Comparison of ENCODE assay signal across 8 mouse cellular contexts in genomic region chr7:27284865-27285697, GRCm38 (mm10). TPM values are rescaled to one million over a fixed set of nuclear protein-coding genes. Genes with fewer than 3 reads are reported as not detected.
A peak's percentile ranks its signal among the peaks of the same experiment; 100 is the strongest.
DNase-seq lines count a peak whose midpoint lies in the region; ATAC-seq and TF ChIP-seq lines count a peak whose summit lies in the region.

No protein-coding gene starts in this region.

- peak; percentile 27 to 72 for DNase-seq in spleen, postnatal 4 days (ENCODE audit: low spot score in 2 of 2)
- no peak for DNase-seq in spleen, postnatal 36 days (ENCODE audit: low spot score in 2 of 2)
- DNase-seq in embryonic facial prominence, embryonic 14.5 days (ENCODE audit: low spot score) = peak; percentile 51
- DNase-seq in kidney, postnatal 0 days (ENCODE audit: low spot score) = peak; percentile 50
- DNase-seq in lung, postnatal 4 days = peak; percentile 50 to 60
- no peak for DNase-seq in frontal cortex, postnatal 36 days (ENCODE audit: low spot score in 2 of 2)

- 3% methylated on average over 28 of the region's 28 CpGs for WGBS in embryonic facial prominence, embryonic 14.5 days
- under 1% methylated on average over 28 of the region's 28 CpGs for WGBS in heart, embryonic 12.5 days
- 1% methylated on average over 28 of the region's 28 CpGs for WGBS in kidney, postnatal 0 days
- WGBS in small intestine, adult 2 months = 7% methylated on average over 28 of the region's 28 CpGs

- H3K27ac ChIP-seq in embryonic facial prominence, embryonic 14.5 days (replicated peaks; ENCODE audit: low read depth, low read length) = no peak overlapping the region
- no peak overlapping the region for H3K27ac ChIP-seq in heart, embryonic 12.5 days (ENCODE audit: poor library complexity, severe bottlenecking)
- no peak overlapping the region for H3K27ac ChIP-seq in kidney, postnatal 0 days
- no peak overlapping the region for H3K27ac ChIP-seq in small intestine, adult 2 months (ENCODE audit: insufficient read depth, low read depth, low read length)

- peak overlapping the region; percentile 39 for H3K4me2 ChIP-seq in embryonic facial prominence, embryonic 14.5 days (ENCODE audit: low read depth, low read length)
- H3K4me2 ChIP-seq in heart, embryonic 12.5 days = peak overlapping the region; percentile 17
- peak overlapping the region; percentile 25 for H3K4me2 ChIP-seq in kidney, postnatal 0 days (ENCODE audit: low read length)

- H3K9me3 ChIP-seq in embryonic facial prominence, embryonic 14.5 days (ENCODE audit: control insufficient read depth, low read length) = no peaks in the 10 kb centered on the region
- no peaks in the 10 kb centered on the region for H3K9me3 ChIP-seq in heart, embryonic 12.5 days (replicated peaks)
- H3K9me3 ChIP-seq in kidney, postnatal 0 days (replicated peaks; ENCODE audit: low read length) = no peaks in the 10 kb centered on the region

- peaks cover 27% of the 10 kb centered on the region for H3K36me3 ChIP-seq in embryonic facial prominence, embryonic 14.5 days (ENCODE audit: control insufficient read depth, insufficient read depth, low read length)
- peaks cover 13% of the 10 kb centered on the region for H3K36me3 ChIP-seq in heart, embryonic 12.5 days
- H3K36me3 ChIP-seq in kidney, postnatal 0 days (ENCODE audit: insufficient read depth, low read length) = 0 out of 2 replicates have a peak, but pooled peaks cover 4% of the 10 kb centered on the region
- H3K36me3 ChIP-seq in small intestine, adult 2 months (ENCODE audit: control insufficient read depth, insufficient read depth, low read length) = no peaks in the 10 kb centered on the region

- TF ChIP-seq POLR2A in small intestine, adult 2 months (IDR thresholded peaks at IDR 0.05; ENCODE audit: low read depth, low read length) = no peak

- H3K9ac ChIP-seq in embryonic facial prominence, embryonic 14.5 days (ENCODE audit: low read depth, low read length) = peak overlapping the region; percentile 38; the same call in 1 of the 2 replicates
- H3K9ac ChIP-seq in heart, embryonic 12.5 days = no peak overlapping the region
- peak overlapping the region; percentile 14; the same call in 1 of the 2 replicates for H3K9ac ChIP-seq in kidney, postnatal 0 days (ENCODE audit: low read depth, low read length)

- TF ChIP-seq CTCF in kidney, postnatal 0 days (IDR thresholded peaks at IDR 0.05; ENCODE audit: low read depth) = peak; percentile 59
- TF ChIP-seq CTCF in small intestine, adult 2 months (IDR thresholded peaks at IDR 0.05; ENCODE audit: extremely low read depth, insufficient read length, insufficient replicate concordance, low read depth, low read length) = peak; percentile 39; the same call in 1 of the 2 replicates

- H3K4me1 ChIP-seq in embryonic facial prominence, embryonic 14.5 days (ENCODE audit: control insufficient read depth, insufficient read depth, low read length) = peaks cover 2% of the 10 kb centered on the region; the same call in 1 of the 2 replicates
- 0 out of 2 replicates have a peak, but pooled peaks cover 8% of the 10 kb centered on the region for H3K4me1 ChIP-seq in heart, embryonic 12.5 days (replicated peaks)
- peaks cover 9% of the 10 kb centered on the region; the same call in 1 of the 2 replicates for H3K4me1 ChIP-seq in kidney, postnatal 0 days (replicated peaks; ENCODE audit: insufficient read depth, low read length)
- peaks cover 4% of the 10 kb centered on the region for H3K4me1 ChIP-seq in small intestine, adult 2 months (ENCODE audit: control insufficient read depth, insufficient read depth, insufficient read length, low read length)

- H3K4me3 ChIP-seq in embryonic facial prominence, embryonic 14.5 days (ENCODE audit: low read depth, low read length) = peak overlapping the region; percentile 13; the same call in 1 of the 2 replicates
- no peak overlapping the region for H3K4me3 ChIP-seq in heart, embryonic 12.5 days
- H3K4me3 ChIP-seq in kidney, postnatal 0 days (replicated peaks; ENCODE audit: low read depth, low read length) = no peak overlapping the region
- no peak overlapping the region for H3K4me3 ChIP-seq in small intestine, adult 2 months (ENCODE audit: low read depth, low read length)

- peak; percentile 48 for ATAC-seq in embryonic facial prominence, embryonic 14.5 days (ENCODE audit: low read depth)
- peak; percentile 56 for ATAC-seq in heart, embryonic 12.5 days (ENCODE audit: insufficient number of reproducible peaks, low FRiP score)
- peak; percentile 53; the same call in 1 of the 2 replicates for ATAC-seq in kidney, postnatal 0 days (replicated peaks; ENCODE audit: low FRiP score, low read depth)

- no peaks in the 10 kb centered on the region for H3K27me3 ChIP-seq in embryonic facial prominence, embryonic 14.5 days (replicated peaks; ENCODE audit: control insufficient read depth, insufficient read depth, low read length)
- H3K27me3 ChIP-seq in heart, embryonic 12.5 days (replicated peaks) = peaks cover 18% of the 10 kb centered on the region
- no peaks in the 10 kb centered on the region for H3K27me3 ChIP-seq in kidney, postnatal 0 days (ENCODE audit: insufficient read depth, low read length)
- no peaks in the 10 kb centered on the region for H3K27me3 ChIP-seq in small intestine, adult 2 months (ENCODE audit: control insufficient read depth, insufficient read depth, low read length)

RNA-seq across cellular contexts. Expression of gene Numbl, which starts 26.8 kb away (rescaled TPM):
- 25.1 and 28.4 TPM in 2 replicates for polyA plus RNA-seq in embryonic facial prominence, embryonic 14.5 days (2014; fragmentation: Nextera tagmentation; extraction: Ambion mirVana)
- 11.1 and 11.6 TPM in 2 replicates for polyA plus RNA-seq in heart, embryonic 12.5 days (2016; fragmentation: Nextera tagmentation; extraction: Ambion mirVana)
- 12.6 and 13.0 TPM in 2 replicates for polyA plus RNA-seq in kidney, postnatal 0 days (2015; fragmentation: Nextera tagmentation; extraction: Ambion mirVana)
- 8.3 and 9.0 TPM in 2 replicates for polyA plus RNA-seq in small intestine, adult 2 months (2012; rRNA removed)

RNA-seq across cellular contexts. Expression of gene Coq8b, which starts 52.3 kb away (rescaled TPM):
- 16.8 and 18.2 TPM in 2 replicates for polyA plus RNA-seq in embryonic facial prominence, embryonic 14.5 days (2014; fragmentation: Nextera tagmentation; extraction: Ambion mirVana)
- 11.4 and 11.5 TPM in 2 replicates for polyA plus RNA-seq in heart, embryonic 12.5 days (2016; fragmentation: Nextera tagmentation; extraction: Ambion mirVana)
- 20.8 and 22.0 TPM in 2 replicates for polyA plus RNA-seq in kidney, postnatal 0 days (2015; fragmentation: Nextera tagmentation; extraction: Ambion mirVana)
- 34.7 and 60.7 TPM in 2 replicates for polyA plus RNA-seq in small intestine, adult 2 months (2012; rRNA removed)

RNA-seq across cellular contexts. Expression of gene Ltbp4, which starts 52.4 kb away (rescaled TPM):
- 74.2 and 74.8 TPM in 2 replicates for polyA plus RNA-seq in embryonic facial prominence, embryonic 14.5 days (2014; fragmentation: Nextera tagmentation; extraction: Ambion mirVana)
- polyA plus RNA-seq in heart, embryonic 12.5 days (2016; fragmentation: Nextera tagmentation; extraction: Ambion mirVana) = 53.9 and 57.1 TPM in 2 replicates
- polyA plus RNA-seq in kidney, postnatal 0 days (2015; fragmentation: Nextera tagmentation; extraction: Ambion mirVana) = 41.7 and 43.8 TPM in 2 replicates
- polyA plus RNA-seq in small intestine, adult 2 months (2012; rRNA removed) = 136 and 163 TPM in 2 replicates

RNA-seq across cellular contexts. Expression of gene Itpkc, which starts 56.6 kb away (rescaled TPM):
- polyA plus RNA-seq in embryonic facial prominence, embryonic 14.5 days (2014; fragmentation: Nextera tagmentation; extraction: Ambion mirVana) = 8.1 and 8.7 TPM in 2 replicates
- 3.1 and 3.4 TPM in 2 replicates for polyA plus RNA-seq in heart, embryonic 12.5 days (2016; fragmentation: Nextera tagmentation; extraction: Ambion mirVana)
- 3.4 and 3.6 TPM in 2 replicates for polyA plus RNA-seq in kidney, postnatal 0 days (2015; fragmentation: Nextera tagmentation; extraction: Ambion mirVana)
- polyA plus RNA-seq in small intestine, adult 2 months (2012; rRNA removed) = 15.3 and 44.6 TPM in 2 replicates

Comparison
In these comparisons a context has a peak if more than half of its experiments do, and no peak if none do; other contexts are left out.
1. DNase-seq: peak in spleen, postnatal 4 days (2 of 2), embryonic facial prominence, embryonic 14.5 days (single experiment), kidney, postnatal 0 days (single experiment) and lung, postnatal 4 days (2 of 2); none in spleen, postnatal 36 days (0 of 2) and frontal cortex, postnatal 36 days (0 of 2).
2. Peak in every context shown above with its lines, with median percentiles within 50 percentile points of each other: ATAC-seq and H3K4me2 ChIP-seq.